Mouse (Mus musculus): ENCODE data around the gene Cdk5rap3.

The Cdk5rap3 gene

DNA sequence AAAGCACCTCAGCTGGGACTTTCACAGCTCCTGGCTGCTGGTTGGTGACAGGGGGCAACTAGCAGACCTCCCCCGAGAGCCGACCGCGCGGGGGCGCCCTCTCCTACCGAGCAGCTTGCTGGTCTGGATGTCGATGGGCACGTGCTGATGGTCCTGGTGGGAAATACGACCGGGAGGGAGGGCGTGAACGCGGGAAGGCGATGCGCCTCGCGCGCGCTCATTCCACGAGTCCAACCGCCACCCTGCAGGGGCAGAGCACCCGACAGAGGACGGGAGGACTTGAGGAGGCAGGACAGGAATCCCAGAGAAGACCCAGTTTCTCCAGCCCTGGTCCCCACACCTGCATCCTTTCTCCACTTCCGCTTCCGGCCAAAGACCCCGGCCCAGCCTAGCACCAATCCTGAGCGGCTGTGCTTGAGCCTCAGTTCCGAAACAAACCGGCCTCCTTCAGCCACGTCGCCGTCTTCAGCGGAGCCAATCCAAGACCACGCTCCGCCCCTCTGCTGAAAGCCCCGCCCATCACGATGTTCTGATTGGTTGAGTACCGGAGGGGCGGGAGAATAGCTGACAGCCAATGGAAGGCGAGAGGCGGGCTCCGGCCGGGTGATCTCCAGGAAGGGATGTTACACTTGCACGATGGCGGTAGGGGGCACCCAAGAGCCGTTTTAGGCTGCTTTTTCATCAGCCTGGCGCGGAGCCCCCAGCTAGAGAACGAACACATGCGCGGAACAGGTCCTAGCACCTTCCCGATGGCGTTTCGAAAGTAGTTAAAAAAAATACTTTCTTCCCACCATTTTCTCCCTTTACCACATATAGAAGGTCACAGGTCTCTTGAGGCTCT lies at the start of gene Cdk5rap3:
Gene Cdk5rap3, minus strand, starts transcription at position 453 of the 841 bp plus-strand sequence.
- peak; percentile 99 for DNase-seq (ENCODE audit: low read depth)

DNA sequence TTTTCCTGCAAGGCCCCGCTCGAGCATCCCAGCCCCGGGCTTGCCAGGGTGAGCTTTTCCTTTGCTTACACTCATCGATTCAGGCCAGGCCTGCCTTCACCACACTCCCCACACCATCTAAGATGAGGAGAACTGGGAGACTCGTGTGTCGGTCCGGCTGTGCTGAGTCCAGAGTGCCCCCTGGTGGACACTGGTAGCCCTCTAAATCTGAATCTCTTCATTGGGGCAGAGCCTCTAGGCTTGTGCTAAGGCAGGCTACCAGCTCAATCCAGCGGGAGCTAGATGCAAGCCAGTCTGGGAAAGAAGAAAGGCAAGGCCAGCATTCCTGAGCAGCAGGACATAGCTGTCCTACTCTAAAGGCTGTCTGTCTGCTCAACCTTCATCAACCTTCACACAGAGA lies 47.3 kb upstream of the Cdk5rap3 start:
- peak; percentile 96 for DNase-seq (ENCODE audit: low read depth)

DNA sequence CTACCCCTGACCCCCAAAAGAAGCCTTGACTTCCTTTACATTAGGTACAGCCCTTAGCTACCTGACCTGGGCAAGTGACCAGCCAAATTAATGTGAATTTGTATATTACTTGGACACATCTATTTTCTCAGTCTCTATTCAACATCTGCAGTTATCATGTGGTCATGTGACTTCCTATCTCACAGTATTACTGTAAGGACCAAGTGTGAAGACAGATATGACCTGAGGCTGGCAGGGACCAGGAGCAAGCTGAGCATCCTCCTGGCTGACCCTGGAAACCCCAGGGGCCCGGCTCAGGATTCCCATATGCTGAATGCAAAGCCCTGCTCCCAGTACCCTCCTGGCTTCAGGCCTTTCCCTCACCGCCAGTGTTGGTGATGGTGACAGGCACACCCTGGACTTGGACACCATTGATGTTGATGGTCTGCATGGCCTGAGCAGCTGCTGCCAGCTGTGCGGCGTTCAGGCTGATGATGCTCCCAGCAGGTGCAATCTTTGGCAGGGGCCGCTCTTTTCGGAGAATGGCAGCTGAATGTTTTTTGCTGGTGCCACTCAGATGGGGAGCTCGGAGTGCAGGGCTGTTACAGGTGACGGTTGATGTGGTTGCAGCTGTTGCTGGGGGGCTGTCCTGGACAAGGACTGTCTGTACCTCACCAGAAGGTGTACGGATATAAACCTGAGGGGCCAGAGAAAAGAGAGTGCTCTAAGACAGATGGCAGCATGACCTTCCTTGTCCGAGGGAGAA lies 40.9 kb upstream of the Cdk5rap3 start:
- DNase-seq (ENCODE audit: low read depth), result no peak

DNA sequence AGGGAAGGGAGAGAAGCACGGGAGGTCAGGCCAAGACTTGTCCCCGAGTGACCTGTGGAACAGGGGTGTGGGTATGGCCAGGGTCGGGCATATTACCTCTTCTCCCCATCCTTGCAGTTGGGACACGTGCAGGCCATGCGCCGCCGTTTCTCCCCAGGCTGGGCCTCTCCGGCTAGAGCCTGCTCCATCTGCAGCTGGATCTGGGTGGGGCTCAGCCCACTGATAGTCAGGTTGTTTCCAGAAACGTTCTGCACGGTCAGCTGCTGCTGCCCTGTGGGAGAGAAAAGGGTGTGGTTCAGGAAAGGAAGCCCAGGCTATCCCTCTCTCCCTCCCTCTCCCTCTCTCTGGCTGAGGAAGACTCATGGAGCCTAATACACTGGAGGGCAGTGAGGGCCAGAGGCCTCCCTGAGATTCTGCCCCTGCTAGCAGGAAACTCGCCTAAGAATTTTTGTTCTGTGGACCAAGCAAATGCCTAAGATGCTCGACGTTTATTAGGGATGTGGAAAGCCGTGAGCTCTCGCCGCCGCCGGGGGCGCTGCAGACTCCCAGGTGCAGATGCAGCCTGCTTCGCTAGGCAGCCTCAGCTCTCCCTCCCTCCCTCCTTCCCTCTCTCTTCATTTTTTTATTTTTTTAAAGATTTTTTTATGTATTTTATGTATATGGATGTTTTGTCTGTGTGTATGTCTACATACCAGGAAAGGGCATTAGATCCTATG lies 39.9 kb upstream of the Cdk5rap3 start:
- DNase-seq (ENCODE audit: low read depth), result no peak

DNA sequence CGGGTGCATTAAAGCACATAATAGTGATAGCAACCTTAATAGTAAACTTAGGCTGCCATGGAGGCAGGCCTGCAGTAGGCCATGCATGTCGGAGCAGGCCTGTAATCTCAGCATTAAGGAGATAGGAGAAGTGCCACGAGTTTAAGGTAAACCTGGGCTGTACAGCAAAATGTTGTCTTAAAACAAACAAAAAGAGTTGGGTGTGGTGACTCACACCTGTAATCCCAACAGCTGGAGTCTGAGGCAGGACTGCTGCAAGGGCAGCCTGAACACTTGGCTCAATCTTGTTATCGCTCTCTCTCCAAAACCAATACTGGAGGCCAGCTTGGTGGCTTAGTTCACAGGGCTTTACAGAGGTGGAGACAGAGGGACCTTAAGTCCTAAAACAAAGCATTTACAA lies 38.8 kb upstream of the Cdk5rap3 start:
- no peak for DNase-seq (ENCODE audit: low read depth)

DNA sequence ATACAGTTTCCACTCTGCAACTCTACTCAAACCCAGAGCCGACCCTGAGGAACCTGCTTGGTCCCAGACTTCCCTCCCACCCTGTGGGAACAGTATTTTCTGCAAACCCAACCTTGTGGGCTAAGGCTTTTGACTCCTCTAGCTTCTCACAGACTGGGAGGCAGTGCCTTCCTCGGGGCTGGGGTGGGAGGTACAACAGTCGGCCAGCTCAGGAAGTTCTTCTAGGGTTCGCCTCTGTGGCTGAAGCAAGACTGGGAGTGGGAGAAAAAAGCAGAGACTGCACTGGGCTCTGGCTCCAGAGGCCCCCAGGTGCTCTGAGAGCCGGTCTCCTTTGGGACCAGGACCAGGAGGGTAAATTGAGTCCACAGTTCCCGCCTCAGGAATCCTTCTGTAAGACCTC lies 36.6 kb upstream of the Cdk5rap3 start:
- DNase-seq (ENCODE audit: low read depth), result no peak

DNA sequence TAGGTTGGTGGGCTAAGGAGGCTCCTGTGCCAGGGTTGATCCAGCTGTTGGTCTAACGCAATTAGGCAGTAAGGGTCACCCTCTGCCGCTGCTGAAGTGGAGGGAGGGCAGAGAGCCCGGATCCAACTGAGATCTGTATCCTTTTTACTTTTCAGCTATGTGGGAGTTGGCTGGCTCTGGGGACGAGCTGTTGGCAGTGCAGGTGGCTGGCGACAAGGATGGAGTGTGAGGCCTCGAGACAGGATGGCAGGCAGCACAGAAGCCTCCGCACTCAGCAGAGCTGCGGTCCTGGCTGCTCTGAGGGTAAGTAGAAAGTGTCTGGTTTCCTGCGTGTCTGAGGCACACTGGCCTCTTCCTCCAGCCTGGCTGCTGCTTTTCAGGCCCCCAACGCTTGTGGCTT lies 36.1 kb upstream of the Cdk5rap3 start:
- DNase-seq (ENCODE audit: low read depth), result no peak

DNA sequence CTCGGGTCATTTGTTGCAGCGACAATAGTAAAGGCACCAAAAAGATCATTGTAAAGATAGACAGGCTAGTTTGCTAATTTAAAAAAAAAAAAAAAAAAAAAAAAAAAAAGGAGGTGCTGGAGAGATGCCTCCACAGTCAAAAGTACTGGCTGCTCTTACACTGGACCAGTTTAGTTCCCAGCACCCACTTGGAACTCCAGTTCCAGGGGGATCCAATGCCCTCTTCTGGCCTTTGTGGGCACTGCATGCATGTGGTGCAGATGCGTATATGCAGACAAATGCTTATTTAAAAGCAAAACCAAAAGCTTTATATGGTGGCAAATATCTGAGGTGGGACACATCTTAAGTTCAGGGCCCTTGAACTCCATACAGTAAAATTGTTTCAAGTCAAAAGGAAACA lies 34.5 kb upstream of the Cdk5rap3 start:
- DNase-seq (ENCODE audit: low read depth), result no peak

DNA sequence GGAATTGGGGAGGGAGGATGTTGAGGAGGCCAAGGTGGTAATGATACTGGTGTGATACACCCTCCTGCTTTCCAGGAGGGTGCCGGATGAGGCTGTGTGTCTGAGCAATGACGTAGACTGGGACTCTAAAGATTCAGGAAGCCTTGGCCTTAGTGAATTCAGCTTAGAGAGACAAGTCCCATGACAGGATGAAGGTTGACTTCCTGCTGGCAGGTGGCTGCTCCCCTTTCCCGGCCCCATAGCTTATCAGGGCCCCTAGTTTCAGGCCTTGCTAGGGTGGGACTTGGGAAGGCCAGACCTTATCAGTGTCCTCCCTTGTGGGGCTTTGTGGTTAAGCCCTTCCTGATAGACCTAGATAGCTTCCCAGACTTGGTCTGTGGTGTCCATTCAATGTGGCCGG lies 31.6 kb upstream of the Cdk5rap3 start:
- no peak for DNase-seq (ENCODE audit: low read depth)

DNA sequence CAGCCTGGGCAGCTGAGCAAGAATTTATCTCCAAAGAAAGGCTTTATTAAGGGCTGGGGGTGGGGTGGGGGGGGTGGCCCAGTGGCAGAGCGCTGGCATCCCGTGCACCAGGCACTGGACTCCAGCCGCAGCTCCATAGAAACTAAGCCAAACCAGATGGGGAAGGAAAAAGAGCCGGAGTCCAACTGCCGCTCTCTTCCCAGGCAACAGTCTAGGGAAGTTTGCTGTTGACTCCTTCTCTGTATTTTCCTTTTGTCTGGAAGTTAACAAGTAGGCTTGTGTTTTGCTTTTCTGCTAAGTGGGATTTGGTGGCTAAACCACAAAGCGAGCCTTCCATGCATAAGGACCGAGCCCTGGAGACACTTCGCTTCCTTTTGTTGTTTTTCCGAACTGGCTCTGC lies 30.2 kb upstream of the Cdk5rap3 start:
- DNase-seq (ENCODE audit: low read depth), result no peak

DNA sequence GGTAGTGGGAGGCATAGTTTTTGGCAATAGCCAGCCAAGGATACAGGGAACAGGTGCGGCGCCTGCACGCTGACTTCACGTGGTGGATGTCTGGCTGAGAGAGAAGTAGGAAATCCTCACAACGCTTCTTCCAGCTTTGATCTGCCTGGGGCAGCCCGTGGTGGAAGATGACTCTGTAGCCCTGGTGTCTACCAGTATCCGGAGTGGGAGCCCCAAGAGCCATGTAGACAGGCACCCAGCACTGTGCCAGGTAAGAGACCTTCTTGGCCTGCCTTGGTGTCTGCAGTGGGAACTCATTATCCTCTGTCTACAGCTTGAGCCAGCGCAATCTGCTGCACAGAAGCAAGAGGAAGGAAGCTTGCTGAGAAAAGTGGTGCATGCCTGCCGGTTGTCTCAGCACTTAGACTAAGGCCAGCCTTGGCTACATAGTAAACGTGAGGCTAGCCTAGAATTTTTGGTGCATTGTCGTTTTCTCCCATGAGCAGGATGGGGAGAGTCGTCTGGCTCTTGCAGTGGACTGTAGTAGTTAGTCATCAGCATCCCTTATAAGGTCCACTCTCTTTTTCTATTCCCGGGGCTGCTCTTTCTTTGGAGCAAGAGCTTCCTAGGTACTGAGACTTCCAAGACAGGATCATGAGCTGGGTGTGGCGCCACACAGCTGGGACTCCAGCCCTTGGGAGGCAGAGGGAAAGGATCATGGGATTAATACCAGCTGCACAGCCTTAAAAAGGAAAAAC lies 28.7 kb upstream of the Cdk5rap3 start:
- DNase-seq (ENCODE audit: low read depth), result no peak

DNA sequence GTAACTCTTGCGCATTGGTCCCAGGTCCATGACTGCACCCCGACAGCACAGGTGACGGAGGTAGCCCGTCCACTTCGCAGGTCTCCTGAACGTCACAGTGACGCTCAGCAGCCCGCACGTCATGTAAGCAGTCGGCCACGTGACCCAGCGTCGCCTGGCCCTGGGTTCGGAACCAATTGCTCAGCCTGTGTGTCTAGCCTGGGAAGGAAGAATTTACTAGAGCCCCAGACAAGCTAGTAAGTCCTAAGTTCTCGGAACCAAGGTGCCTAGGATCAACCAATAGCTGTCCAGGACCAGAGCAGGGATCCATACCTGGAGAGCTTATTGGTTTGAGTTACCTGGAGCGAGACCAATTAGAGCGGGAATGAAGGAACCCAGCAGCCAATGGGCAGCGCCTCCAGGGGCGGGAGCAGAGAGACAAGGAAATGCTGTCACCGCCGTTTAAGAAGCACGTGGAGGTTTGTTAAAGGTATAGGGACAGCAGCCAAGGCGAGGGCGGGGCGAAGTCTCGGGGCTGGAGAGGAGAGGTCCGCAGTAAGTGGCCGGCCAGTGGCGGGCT lies 27.5 kb upstream of the Cdk5rap3 start, which contains the start of gene Pnpo:
Gene Pnpo, minus strand, starts transcription at position 241 of the 559 bp plus-strand sequence.
- DNase-seq (ENCODE audit: low read depth), result peak; percentile 91

DNA sequence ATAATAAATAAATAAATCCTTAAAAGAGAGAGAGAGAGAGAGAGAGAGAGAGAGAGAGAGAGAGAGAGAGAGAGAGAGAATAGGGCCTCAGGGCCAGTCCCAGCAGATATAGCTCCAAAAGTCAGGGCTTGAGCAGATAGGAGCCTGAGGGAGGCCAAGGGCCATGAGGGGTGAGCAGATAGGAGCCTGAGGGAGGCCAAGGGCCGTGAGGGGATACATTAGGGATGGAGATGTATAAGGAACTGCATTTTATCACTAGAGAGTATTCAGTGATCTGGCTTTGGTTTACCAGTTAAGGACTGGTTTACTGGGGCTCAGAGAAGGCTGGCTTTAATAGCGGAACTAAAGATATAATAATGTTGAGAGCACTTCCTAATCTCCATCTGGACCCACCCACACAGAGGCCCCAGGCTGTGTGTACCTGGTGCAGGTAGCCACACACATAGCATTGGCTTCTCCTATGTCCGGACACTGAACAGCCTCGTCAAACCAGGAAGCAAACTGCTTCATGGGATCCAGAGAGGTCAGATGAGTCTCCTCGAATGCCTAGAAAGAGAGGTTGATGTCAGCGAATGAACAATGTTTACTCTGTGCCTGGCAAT lies 25.8 kb upstream of the Cdk5rap3 start:
- DNase-seq (ENCODE audit: low read depth), result no peak

DNA sequence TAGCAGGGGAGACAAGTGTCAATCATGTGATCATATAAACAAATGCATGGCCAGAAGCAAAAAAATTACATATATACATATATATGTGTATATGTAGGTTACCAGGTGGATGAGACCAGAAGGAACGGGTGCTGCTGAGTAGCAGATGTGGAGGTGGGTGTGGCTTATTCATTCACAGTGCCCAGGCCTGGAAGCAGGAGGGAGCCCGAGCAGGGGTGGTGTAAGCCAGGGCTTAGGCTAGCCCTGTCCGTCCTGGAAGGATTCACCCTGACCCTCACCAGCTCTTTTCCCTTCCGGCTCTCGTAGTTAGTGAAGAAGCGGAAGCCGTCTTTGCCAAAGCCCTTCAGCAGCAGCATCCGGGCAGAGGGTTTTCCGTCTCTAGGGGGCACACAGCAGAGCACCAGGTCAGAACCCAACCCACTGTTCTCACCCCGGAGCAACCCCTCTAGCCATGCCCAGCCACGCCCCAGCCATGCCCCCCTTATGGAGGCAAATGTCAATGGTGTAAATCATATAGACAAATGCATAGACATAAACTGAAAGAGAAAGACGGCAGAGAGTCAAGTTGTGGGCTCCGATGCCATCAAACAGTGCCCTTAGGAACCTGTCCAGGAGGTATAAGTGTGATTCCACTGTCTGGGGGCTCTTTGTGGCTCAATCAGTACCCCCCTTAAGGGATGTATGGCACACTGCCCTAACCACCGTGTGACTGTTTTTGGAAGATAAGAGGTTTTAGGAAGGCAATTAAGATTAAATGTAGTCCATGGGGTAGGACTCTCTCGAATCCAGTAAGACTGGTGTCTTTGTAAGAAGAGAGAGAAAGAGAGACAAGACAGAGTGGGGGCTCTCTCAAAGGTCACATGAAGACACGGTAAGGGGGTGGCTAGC lies 24.5 kb upstream of the Cdk5rap3 start:
- DNase-seq (ENCODE audit: low read depth), result no peak

DNA sequence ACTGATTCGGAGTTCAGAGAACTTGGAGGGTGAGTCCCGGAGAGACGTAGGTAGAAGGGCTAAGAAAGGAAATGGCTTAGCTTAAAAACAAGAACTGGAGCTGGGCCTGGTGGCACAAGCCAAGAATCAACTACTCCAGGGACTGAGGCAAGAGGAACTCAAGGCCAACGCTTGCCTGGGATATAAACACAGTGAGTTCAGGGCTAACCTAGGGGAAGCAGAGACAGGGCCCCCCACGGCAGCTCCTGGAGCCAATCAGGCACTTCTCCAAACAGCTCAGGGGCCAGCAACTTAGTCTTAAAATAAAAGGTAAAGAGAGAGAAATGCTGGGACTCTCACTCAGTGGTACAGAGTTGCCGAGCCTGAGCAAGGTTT lies 22.1 kb upstream of the Cdk5rap3 start:
- DNase-seq (ENCODE audit: low read depth), result no peak

DNA sequence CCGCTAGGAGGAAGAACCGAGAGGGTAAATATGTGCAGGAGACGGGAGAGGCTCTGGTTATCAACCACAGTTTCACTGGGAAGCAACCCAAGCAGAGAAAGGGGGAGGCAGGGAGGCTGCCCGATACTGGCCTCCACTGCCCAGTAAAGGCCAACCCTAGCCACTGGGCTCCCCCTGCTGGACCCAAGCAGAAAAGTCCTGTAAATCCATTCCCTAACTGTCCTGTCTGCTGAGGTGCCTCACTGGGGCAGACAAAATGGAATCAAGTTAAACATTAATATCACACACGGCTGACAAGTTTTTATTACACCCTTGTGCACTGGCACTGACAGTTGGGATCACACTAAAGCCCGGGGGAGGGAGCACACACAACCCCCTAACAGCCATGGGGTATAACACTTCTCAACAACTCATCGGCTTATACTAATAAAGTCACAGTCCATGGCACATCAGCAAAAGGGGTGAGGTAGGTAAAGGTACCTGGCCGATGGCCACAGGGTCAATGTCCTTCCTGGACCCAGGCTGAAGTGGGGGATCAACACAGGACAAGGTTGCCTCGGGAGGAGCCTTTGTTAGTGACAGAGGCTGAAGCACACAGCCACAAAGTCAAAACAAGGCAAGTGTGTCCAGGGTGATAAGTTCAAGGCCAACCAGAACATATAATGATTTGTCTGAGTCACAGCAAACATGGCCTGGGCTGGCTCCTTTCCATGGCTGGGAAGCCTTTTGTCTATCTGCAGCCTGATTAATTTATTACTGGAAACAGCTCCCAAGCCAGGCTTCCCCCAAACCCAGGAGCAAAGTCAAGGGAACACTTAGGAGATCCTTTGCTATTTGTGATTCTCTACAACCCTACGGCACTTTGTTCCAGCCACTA lies 21.5 kb upstream of the Cdk5rap3 start:
- DNase-seq (ENCODE audit: low read depth), result peak; percentile 91

DNA sequence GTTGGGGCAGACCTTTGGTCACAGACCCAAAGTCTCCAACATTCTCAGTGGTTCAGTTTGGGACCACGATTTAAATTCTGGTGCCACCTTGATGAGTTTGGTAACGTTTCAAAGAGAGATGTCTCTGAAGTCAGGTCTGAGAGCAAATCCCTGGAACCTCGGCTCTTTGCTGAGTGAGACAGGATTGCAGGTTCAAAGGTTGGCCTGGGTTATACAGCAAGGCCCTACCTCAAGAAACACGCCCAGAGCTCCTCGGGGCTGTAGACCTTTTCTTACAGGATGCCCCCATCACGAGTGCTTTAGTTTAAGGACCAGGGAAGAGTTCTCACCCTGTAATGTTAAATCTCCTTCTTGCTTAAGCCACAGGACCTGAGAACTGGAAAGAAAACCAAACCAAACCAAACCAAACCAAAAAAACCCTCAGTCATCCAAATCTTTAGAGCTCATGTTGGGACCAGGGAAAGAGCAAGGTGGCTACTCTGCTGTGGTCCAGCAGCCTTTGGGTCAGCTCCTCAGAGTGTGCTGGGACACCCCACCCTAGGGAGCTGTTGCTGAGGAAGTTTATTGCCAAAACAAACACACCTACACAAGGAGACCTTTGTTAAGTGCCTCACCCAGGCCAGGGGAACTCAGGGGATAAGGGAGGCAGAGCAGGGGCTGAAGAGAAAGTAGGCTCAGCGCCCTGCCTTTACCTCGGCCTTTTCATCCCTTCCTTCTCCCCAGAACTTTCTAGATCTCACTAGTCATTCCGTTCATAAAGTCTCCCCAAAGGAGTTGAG lies 19.8 kb upstream of the Cdk5rap3 start:
- DNase-seq (ENCODE audit: low read depth), result no peak

DNA sequence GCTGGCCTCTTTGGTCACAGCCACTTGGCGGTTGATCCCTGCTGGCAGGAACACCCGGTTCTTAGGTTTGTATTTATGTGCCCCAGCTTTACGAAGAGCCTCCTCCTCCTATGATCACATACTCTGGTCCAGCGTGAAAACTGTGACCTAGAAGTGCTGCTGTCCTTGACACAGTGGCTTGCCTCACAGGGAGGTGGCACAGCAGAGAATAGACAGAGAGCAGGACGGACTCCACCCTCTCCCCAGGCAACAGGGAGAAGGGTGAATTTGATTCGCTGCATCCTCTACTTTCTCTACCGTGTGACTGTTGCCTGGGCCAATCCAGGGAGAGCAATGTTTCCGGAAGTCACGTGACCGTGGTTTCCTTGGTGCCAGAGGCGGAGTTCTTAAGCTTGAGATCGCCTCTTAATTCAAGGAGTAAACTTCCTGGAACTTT lies 18.6 kb upstream of the Cdk5rap3 start:
- DNase-seq (ENCODE audit: low read depth), result peak; percentile 35
